Mouse (Mus musculus) E14TG2a.4 (cell line): ENCODE measurements around the gene Fam240a.

Source experiments
- CTCF ChIP-seq: conservative IDR thresholded peaks from 2 replicates; pipeline ENCODE4 v1.5.1; 2014; ENCODE audit warnings: low read length
- POU5F1 ChIP-seq: IDR thresholded peaks from 2 replicates; pipeline ENCODE4 v1.6.1; 2014; ENCODE audit warnings: low read length, borderline replicate concordance

DNA sequence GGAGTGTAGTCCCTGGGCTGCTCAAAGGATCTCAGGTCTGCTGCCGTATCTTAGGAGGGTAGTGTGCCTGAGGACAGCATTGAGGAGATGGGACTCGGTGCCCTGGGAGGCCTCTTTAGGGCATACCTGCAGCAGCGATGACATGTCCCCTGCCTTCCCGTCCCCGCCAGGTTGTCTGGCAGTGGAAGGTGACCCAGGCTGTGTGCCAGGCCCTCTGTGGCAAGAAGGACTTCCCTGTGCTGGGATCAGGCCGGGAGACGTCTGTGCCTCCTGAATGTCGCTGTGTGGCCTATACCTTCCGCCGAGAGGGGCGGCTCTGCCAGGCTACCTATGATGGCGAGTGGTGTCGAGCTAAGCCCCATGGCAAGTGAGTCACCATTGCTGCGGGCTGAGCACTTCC is 27.7 kb downstream of the Fam240a start:
- TF ChIP-seq CTCF (no peak), POU5F1 (no peak)
